12 mouse cellular contexts compared by ENCODE assay signal in genomic region chr16:31182576-31182975, GRCm38 (mm10). TPM values are rescaled to one million over a fixed set of nuclear protein-coding genes. Genes with fewer than 3 reads are reported as not detected.
DNase-seq lines count a peak whose midpoint lies in the region; ATAC-seq lines count a peak whose summit lies in the region.
"Had no signal": no experiment of that assay in that cellular context is flagged by ENCODE, and none has a peak within 500 bp of the region (broad histone marks: within the 10 kb centered on the region; RNA-seq: fewer than 3 reads in every experiment).

No protein-coding gene starts in this region.

- no peak; the same call in 1 of the 2 replicates for ATAC-seq in heart, embryonic 11.5 days (replicated peaks; ENCODE audit: insufficient number of reproducible peaks, low FRiP score, low TSS enrichment)
- ATAC-seq in limb, embryonic 11.5 days (ENCODE audit: insufficient number of reproducible peaks, low FRiP score, low TSS enrichment, low read depth), result no peak
- ATAC-seq: forebrain, embryonic 15.5 days had no signal

- no peaks in the 10 kb centered on the region for H3K36me3 ChIP-seq in heart, embryonic 11.5 days (ENCODE audit: control insufficient read depth, insufficient read depth, low read length)
- H3K36me3 ChIP-seq in limb, embryonic 11.5 days (ENCODE audit: control insufficient read depth, insufficient read depth, low read length), result no peaks in the 10 kb centered on the region
- H3K36me3 ChIP-seq in limb, embryonic 10.5 days, result no peaks in the 10 kb centered on the region
- H3K36me3 ChIP-seq: embryonic facial prominence, embryonic 12.5 days; forebrain, embryonic 15.5 days had no signal

- H3K9ac ChIP-seq in heart, embryonic 11.5 days (ENCODE audit: low read depth, low read length), result no peak overlapping the region
- H3K9ac ChIP-seq in limb, embryonic 11.5 days (ENCODE audit: low read length), result no peak overlapping the region
- H3K9ac ChIP-seq: embryonic facial prominence, embryonic 12.5 days; forebrain, embryonic 15.5 days had no signal

- WGBS in heart, embryonic 11.5 days (ENCODE audit: insufficient replicate concordance), result 70% methylated on average over 9 of the region's 9 CpGs
- 53% methylated on average over 9 of the region's 9 CpGs for whole genome bisulfite sequencing in limb, embryonic 11.5 days
- WGBS in limb, embryonic 10.5 days, result 61% methylated on average over 9 of the region's 9 CpGs

- H3K4me1 ChIP-seq in heart, embryonic 11.5 days (ENCODE audit: control insufficient read depth, insufficient read depth, low read length), result peaks cover 21% of the 10 kb centered on the region
- peaks cover 3% of the 10 kb centered on the region; the same call in 1 of the 2 replicates for H3K4me1 ChIP-seq in limb, embryonic 11.5 days (ENCODE audit: control insufficient read depth, insufficient read depth, low read length)
- peaks cover 22% of the 10 kb centered on the region for H3K4me1 ChIP-seq in limb, embryonic 10.5 days

- H3K4me3 ChIP-seq in heart, embryonic 11.5 days (ENCODE audit: low read depth, low read length), result no peak overlapping the region
- no peak overlapping the region for H3K4me3 ChIP-seq in limb, embryonic 11.5 days (ENCODE audit: low read depth, low read length)
- no peak overlapping the region for H3K4me3 ChIP-seq in limb, embryonic 10.5 days
- H3K4me3 ChIP-seq: embryonic facial prominence, embryonic 12.5 days; forebrain, embryonic 15.5 days had no signal

- H3K9me3 ChIP-seq in heart, embryonic 11.5 days (replicated peaks; ENCODE audit: control insufficient read depth, low read length), result no peaks in the 10 kb centered on the region
- no peaks in the 10 kb centered on the region for H3K9me3 ChIP-seq in limb, embryonic 11.5 days (ENCODE audit: control insufficient read depth, low read length)
- H3K9me3 ChIP-seq in limb, embryonic 10.5 days (replicated peaks), result no peaks in the 10 kb centered on the region
- H3K9me3 ChIP-seq: embryonic facial prominence, embryonic 12.5 days; forebrain, embryonic 15.5 days had no signal

- no peaks in the 10 kb centered on the region for H3K27me3 ChIP-seq in heart, embryonic 11.5 days (ENCODE audit: control insufficient read depth, insufficient read depth, low read length)
- no peaks in the 10 kb centered on the region for H3K27me3 ChIP-seq in limb, embryonic 11.5 days (ENCODE audit: control insufficient read depth, insufficient read depth, low read length)
- no peaks in the 10 kb centered on the region for H3K27me3 ChIP-seq in limb, embryonic 10.5 days (ENCODE audit: low read depth, poor library complexity, severe bottlenecking)
- H3K27me3 ChIP-seq: embryonic facial prominence, embryonic 12.5 days; forebrain, embryonic 15.5 days had no signal

- H3K4me2 ChIP-seq in heart, embryonic 11.5 days, result no peak overlapping the region
- no peak overlapping the region for H3K4me2 ChIP-seq in limb, embryonic 11.5 days (ENCODE audit: low read depth, severe bottlenecking)
- H3K4me2 ChIP-seq: embryonic facial prominence, embryonic 12.5 days; forebrain, embryonic 15.5 days had no signal

- no peak overlapping the region for H3K27ac ChIP-seq in heart, embryonic 11.5 days (ENCODE audit: low read depth, low read length)
- H3K27ac ChIP-seq in limb, embryonic 11.5 days (replicated peaks; ENCODE audit: low read depth, low read length), result no peak overlapping the region
- H3K27ac ChIP-seq in limb, embryonic 10.5 days, result no peak overlapping the region
- H3K27ac ChIP-seq: embryonic facial prominence, embryonic 12.5 days; forebrain, embryonic 15.5 days had no signal

- peak; percentile 95 for DNase-seq in heart, adult 11 months
- peak; percentile 28 for DNase-seq in limb, embryonic 11.5 days (ENCODE audit: low spot score)
- no peak for DNase-seq in limb, embryonic 10.5 days (ENCODE audit: low spot score)
- peak; percentile 44 for DNase-seq in cerebellum, adult 9-11 months
- peak; percentile 36 to 61 for DNase-seq in lung, postnatal 4 days
- DNase-seq in urinary bladder, adult 18-20 months (ENCODE audit: low spot score in 2 of 2), result no peak
- DNase-seq: kidney, adult 2 months; liver; thymus, postnatal 4 days had no signal

RNA-seq across cellular contexts. Expression of gene Acap2, which starts 18.5 kb away (rescaled TPM):
- polyA plus RNA-seq in heart, embryonic 11.5 days (2014; fragmentation: Nextera tagmentation; extraction: Ambion mirVana), result 14.7 and 18.2 TPM in 2 replicates
- 18.0 and 19.3 TPM in 2 replicates for polyA plus RNA-seq in limb, embryonic 11.5 days (2014; fragmentation: Nextera tagmentation; extraction: Ambion mirVana)
- 14.9 and 16.4 TPM in 2 replicates for polyA plus RNA-seq in limb, embryonic 10.5 days (2016; fragmentation: Nextera tagmentation; extraction: Ambion mirVana)

Comparison
In these comparisons a context has a peak if more than half of its experiments do, and no peak if none do; other contexts are left out.
1. DNase-seq: peak in heart, adult 11 months (single experiment), limb, embryonic 11.5 days (single experiment), cerebellum, adult 9-11 months (single experiment) and lung, postnatal 4 days (2 of 2); none in limb, embryonic 10.5 days (single experiment) and urinary bladder, adult 18-20 months (0 of 2).